Mouse (Mus musculus): Measurements from ENCODE around the gene Saysd1. TPM values are rescaled to one million over a fixed set of nuclear protein-coding genes. Genes with fewer than 3 reads are reported as not detected.

Saysd1 gene
- total and polyA plus RNA-seq, 3 experiments: 6.2 to 9.8 (median 7.0) TPM

GRCm38 (mm10) chr14:20162686-20163085, 24.4 kb upstream of the Saysd1 start:
- peak; percentile 25 for DNase-seq

DNA sequence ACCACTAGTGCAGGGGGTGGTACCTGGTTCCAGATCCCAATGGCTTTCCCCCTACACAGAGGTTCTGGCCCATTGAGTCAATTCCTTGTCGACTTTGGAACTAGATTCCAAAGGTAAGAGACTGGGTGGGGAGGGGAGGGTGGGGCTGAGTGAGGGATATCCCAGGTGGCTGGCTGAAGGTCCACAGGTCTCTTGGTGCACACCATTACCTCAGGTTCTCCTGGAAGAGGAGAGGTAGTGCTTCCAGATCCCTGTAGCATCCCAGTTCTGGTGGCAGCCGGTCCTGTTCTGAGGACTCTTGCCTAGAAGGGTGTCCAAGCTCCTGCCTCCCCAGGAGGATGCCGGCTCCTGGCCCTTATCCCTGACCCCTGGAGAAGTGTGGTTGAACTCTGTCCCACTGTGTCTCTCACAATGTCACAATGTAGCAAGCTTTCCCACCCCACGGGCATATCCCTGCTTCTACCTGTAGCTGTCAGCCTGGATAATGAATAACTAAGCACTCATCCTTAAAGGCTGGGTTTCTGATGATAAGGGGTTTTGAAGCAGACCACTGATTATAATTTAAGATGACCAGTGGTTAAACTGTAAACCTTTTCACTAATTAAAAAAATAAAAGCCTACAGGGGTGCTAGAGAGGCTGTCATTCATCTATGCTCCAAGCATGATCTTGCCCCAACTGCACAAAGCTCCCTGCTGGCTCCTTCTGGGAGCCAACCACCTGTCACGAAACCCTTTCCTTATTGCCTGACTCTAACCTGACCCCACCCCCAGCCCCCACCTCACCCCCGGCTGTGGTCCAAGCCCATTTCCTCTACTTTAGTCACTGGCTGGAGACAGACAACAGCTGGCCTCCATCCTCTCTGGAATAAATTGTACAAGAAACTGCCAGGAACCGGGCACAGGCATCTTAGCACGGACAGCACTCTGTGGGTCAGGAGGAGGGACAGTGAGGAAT, 20.7 kb upstream of the Saysd1 start:
- no peak for DNase-seq

DNA sequence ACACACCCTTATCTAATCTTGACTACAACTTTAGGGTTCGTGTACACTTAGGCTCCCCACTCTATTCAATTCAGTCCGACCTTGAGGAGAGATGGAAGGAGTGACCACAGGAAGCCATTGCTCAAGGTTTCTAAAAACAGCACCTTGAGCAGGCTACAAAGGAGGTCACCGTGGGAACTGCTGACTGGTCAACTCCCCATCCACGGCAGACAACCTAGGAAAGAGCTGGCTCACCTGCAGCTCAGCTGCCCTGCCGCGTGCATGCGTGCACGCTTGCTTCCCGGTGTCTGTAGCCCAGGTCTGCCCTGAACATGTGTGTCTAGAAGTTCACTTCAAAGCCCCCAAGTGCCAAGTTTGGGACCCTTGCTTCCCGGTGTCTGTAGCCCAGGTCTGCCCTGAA, 19.3 kb upstream of the Saysd1 start:
- no peak for DNase-seq

DNA sequence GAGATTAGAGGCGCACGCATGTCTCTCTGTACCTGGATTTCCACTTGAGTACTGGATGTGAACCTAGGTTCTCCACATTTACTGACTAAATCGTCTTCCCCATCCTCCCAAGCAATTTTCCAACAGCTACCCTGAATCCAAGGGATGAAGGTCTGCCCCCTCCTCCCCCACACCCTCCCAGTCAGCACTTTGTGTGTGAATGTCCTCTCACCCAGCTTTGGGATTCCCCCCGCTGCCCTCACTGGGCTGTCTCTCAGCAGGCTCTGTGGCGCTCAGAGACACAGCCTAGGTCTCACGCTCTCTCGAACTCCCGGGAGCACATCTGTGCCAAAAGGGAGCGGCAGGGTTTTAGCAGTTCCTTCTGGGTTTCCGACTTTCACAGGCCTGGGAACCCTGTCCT, 17.4 kb upstream of the Saysd1 start:
- no peak for DNase-seq

- peak; percentile 42 for DNase-seq
Observed at GRCm38 (mm10) chr14:20154937-20155336, 16.6 kb upstream of the Saysd1 start.

DNA sequence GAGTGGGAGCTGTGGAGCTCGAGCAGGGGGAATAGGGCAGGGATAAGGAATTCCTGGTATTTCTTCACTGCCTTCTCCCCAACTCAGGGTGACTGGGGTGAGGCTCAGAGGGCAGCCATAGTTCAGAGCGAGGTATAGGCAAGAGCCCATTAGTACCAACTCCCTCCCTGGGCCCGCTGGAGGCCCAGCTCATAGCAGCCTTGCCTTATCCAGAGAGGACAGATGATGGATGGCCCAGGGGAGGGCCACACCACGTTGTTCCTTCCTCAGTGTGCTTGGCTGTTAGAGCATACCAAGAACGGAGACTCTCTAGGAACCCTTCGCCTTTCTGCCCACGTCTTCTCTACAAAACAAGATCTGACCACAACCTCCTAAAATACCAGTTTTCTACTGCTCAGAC, 15.9 kb upstream of the Saysd1 start:
- peak; percentile 25 for DNase-seq

- DNase-seq: no peak
Observed at GRCm38 (mm10) chr14:20149127-20150080, 11.1 kb upstream of the Saysd1 start.

DNA sequence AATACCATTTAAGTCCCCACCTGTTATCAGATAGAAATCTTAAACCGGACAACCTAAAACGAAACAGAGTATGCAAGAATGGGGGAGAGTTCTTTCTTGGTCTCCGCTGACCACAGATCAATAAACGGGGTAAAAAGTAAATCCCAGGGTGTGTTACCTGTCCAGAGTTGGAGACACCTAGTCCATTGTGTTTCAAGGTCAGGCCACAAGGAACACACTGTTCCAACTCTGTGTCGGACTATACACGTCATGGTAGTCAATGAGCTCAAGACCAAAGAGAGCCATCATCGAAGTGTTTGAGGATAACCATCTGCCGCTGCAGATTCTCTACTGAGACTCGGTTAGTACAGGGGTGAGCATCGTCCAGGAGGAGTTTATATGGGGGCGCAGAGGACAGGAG, 10.2 kb upstream of the Saysd1 start:
- no peak for DNase-seq

GRCm38 (mm10) chr14:20147854-20148253, 9.5 kb upstream of the Saysd1 start:
- peak; percentile 32 for DNase-seq

- DNase-seq: no peak
Observed at GRCm38 (mm10) chr14:20144093-20144492, 5.8 kb upstream of the Saysd1 start.

- DNase-seq: no peak
Observed at GRCm38 (mm10) chr14:20134965-20135671, 3.2 kb downstream of the Saysd1 start.

DNA sequence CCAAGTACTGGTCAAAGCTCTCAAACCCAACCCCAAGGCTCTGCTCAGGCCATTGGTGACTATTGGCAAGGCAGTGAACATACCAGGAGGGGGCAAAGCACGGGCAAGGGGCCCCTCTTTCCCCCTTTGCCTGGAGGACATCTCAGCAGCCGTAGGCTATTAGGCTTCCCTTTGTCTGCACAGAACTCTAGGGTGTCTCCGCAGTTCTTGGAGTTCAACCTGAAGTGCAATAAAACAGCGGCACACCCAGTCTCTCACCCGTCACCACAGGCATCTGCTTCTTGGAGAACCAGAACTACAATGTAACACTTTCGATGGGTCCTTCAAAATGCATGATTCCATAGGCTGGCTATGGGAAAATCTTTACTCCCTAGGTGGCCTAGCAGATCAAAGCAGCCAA, 10.2 kb downstream of the Saysd1 start:
- no peak for DNase-seq

DNA sequence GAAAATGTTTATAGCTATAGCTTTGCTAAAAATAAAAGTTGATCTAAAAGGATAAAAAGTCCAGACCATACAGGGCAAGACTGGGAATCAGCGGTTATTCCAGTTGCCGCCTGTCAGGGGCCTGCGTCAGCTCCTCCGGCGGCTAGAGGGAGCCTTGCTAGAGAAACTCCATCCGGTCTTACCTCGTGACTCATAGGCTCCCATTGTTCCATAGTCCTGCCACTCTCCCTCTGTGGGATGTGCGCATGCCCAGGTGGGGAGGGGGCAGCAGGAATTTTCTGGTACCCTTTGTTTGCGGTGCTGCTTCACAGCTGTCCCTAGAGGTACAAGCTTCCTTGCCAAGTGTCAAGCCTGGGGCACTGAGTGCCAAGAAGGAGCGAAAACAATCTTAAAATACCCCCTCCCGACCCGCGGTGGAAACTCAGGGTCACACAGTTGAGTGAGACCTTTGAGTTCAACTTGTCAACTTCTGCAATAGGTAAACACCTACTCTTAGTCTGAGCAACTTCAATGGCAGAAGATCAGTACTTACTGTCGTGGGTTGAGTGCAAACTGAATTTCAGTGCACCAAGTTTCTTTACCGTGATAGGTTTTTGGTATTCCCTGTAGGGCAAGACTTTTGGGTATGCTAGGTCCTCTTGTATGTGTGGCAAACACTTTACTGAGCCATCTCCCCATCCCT, 10.8 kb downstream of the Saysd1 start:
- DNase-seq: no peak

- DNase-seq: no peak
Observed at GRCm38 (mm10) chr14:20120868-20121267, 17.5 kb downstream of the Saysd1 start.

- no peak for DNase-seq
Observed at GRCm38 (mm10) chr14:20120012-20120411, 18.3 kb downstream of the Saysd1 start.

GRCm38 (mm10) chr14:20116149-20116605, 22.2 kb downstream of the Saysd1 start:
- peak; percentile 63 for DNase-seq

- peak; percentile 23 for DNase-seq
Observed at GRCm38 (mm10) chr14:20114951-20115350, 23.4 kb downstream of the Saysd1 start.

GRCm38 (mm10) chr14:20113964-20114363, 24.4 kb downstream of the Saysd1 start:
- peak; percentile 88 for DNase-seq

- DNase-seq: peak; percentile 5
Observed at GRCm38 (mm10) chr14:20113189-20113961, 25.0 kb downstream of the Saysd1 start.

GRCm38 (mm10) chr14:20112218-20112617, 26.1 kb downstream of the Saysd1 start:
- DNase-seq: no peak

All from adrenal gland, adult 2 months (tissue).